Mouse (Mus musculus) megakaryocyte, embryonic 14.5 days (primary cell): ENCODE measurements around the gene Stk24.

Source experiments
- FLI1 ChIP-seq: IDR thresholded peaks from 2 replicates; pipeline ENCODE4 v1.6.1; 2012; ENCODE audit warnings: low read length, inconsistent platforms, mixed read lengths
- GATA1 ChIP-seq: IDR thresholded peaks from 3 replicates; pipeline ENCODE4 v1.6.1; 2012; ENCODE audit warnings: mixed read lengths, low read length, inconsistent platforms, borderline replicate concordance

DNA sequence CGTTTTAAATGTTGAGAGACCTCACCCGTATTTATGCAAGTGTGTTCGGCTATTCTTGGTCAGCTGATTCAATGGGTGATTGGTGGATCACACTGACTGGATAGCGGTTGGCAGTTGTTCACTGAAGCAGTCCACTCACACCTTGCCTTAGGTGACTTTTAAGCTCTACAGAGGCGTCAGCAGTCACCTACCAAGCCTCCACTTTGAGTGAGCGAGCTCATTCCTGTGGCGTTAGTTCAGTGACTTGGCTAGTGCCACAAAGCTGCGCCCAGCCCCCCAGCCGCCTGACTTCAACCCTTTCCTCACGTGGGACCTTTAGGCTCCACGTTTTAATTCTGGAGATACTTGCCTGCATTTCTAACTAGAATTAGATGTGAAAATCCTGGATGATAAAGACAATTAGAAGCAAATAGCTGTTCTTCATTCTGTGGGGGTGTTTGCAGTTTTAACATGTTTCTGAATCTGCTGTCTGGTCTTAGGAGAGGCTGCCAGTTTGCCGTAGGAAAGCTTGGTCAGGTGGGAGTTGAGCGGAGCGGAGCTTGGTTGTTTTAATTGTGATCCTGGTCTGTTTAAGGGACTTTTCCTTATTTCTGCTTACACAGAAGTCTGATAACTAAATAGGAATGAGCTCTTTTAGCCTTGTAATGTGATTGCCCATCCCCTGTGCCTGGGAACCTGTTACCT is 133.6 kb downstream of the Stk24 start:
- TF ChIP-seq GATA1 (no peak), FLI1 (no peak)
